Mouse (Mus musculus): ENCODE measurements around the gene Rplp2. TPM values are rescaled to one million over a fixed set of nuclear protein-coding genes. Genes with fewer than 3 reads are reported as not detected.

Rplp2 gene
- polyA plus RNA-seq, 1 experiment from 2014 or later = 1,319 TPM

- H3K4me3 ChIP-seq (ENCODE audit: low read depth, low read length) = no peak overlapping the region
- H3K36me3 ChIP-seq (ENCODE audit: control insufficient read depth, insufficient read depth, low read length) = no peaks in the 10 kb centered on the region
- no peaks in the 10 kb centered on the region for H3K9me3 ChIP-seq (ENCODE audit: control insufficient read depth, low read length)
- DNase-seq (ENCODE audit: low spot score) (no peak), ATAC-seq (ENCODE audit: insufficient number of reproducible peaks, low FRiP score, low TSS enrichment, low read depth) (no peak)
- peaks cover 10% of the 10 kb centered on the region for H3K27me3 ChIP-seq (ENCODE audit: control insufficient read depth, insufficient read depth, low read length)
- H3K27ac ChIP-seq (replicated peaks; ENCODE audit: low read depth, low read length) = no peak overlapping the region
- no peak overlapping the region for H3K9ac ChIP-seq (ENCODE audit: low read length)
- 71% methylated on average over 6 of the region's 6 CpGs for WGBS
- H3K4me2 ChIP-seq (ENCODE audit: low read depth, severe bottlenecking) = no peak overlapping the region
- H3K4me1 ChIP-seq (ENCODE audit: control insufficient read depth, insufficient read depth, low read length) = 0 out of 2 replicates have a peak, but pooled peaks cover 3% of the 10 kb centered on the region
Observed at GRCm38 (mm10) chr7:141483114-141483653, 36.0 kb downstream of the Rplp2 start.

GRCm38 (mm10) chr7:141484186-141485120, 37.3 kb downstream of the Rplp2 start:
- H3K9me3 ChIP-seq (ENCODE audit: control insufficient read depth, low read length) = no peaks in the 10 kb centered on the region
- no peak overlapping the region for H3K4me3 ChIP-seq (ENCODE audit: low read depth, low read length)
- no peak overlapping the region for H3K27ac ChIP-seq (replicated peaks; ENCODE audit: low read depth, low read length)
- 0 out of 2 replicates have a peak, but pooled peaks cover 3% of the 10 kb centered on the region for H3K4me1 ChIP-seq (ENCODE audit: control insufficient read depth, insufficient read depth, low read length)
- no peak overlapping the region for H3K9ac ChIP-seq (ENCODE audit: low read length)
- H3K36me3 ChIP-seq (ENCODE audit: control insufficient read depth, insufficient read depth, low read length) = no peaks in the 10 kb centered on the region
- WGBS = 69% methylated on average over 5 of the region's 5 CpGs
- peaks cover 10% of the 10 kb centered on the region for H3K27me3 ChIP-seq (ENCODE audit: control insufficient read depth, insufficient read depth, low read length)
- no peak overlapping the region for H3K4me2 ChIP-seq (ENCODE audit: low read depth, severe bottlenecking)
- no peak for ATAC-seq (ENCODE audit: insufficient number of reproducible peaks, low FRiP score, low TSS enrichment, low read depth)
- no peak for DNase-seq (ENCODE audit: low spot score)

GRCm38 (mm10) chr7:141485186-141485585, 38.0 kb downstream of the Rplp2 start:
- 94% methylated on average over 2 of the region's 2 CpGs for WGBS
- Histone ChIP-seq H3K27ac (replicated peaks; ENCODE audit: low read depth, low read length) (no peak overlapping the region), H3K27me3 (ENCODE audit: control insufficient read depth, insufficient read depth, low read length) (peaks cover 10% of the 10 kb centered on the region), H3K4me2 (ENCODE audit: low read depth, severe bottlenecking) (no peak overlapping the region), H3K9me3 (ENCODE audit: control insufficient read depth, low read length) (no peaks in the 10 kb centered on the region), H3K4me3 (ENCODE audit: low read depth, low read length) (no peak overlapping the region), H3K36me3 (ENCODE audit: control insufficient read depth, insufficient read depth, low read length) (no peaks in the 10 kb centered on the region), H3K4me1 (ENCODE audit: control insufficient read depth, insufficient read depth, low read length) (0 out of 2 replicates have a peak, but pooled peaks cover 3% of the 10 kb centered on the region), H3K9ac (ENCODE audit: low read length) (no peak overlapping the region)
- no peak for DNase-seq (ENCODE audit: low spot score)
- ATAC-seq (ENCODE audit: insufficient number of reproducible peaks, low FRiP score, low TSS enrichment, low read depth) = no peak

GRCm38 (mm10) chr7:141485606-141486005, 38.4 kb downstream of the Rplp2 start:
- H3K9ac ChIP-seq (ENCODE audit: low read length) = no peak overlapping the region
- no peak for DNase-seq (ENCODE audit: low spot score)
- no peak overlapping the region for H3K4me2 ChIP-seq (ENCODE audit: low read depth, severe bottlenecking)
- no peaks in the 10 kb centered on the region for H3K36me3 ChIP-seq (ENCODE audit: control insufficient read depth, insufficient read depth, low read length)
- no peak for ATAC-seq (ENCODE audit: insufficient number of reproducible peaks, low FRiP score, low TSS enrichment, low read depth)
- H3K4me3 ChIP-seq (ENCODE audit: low read depth, low read length) = no peak overlapping the region
- no peaks in the 10 kb centered on the region for H3K9me3 ChIP-seq (ENCODE audit: control insufficient read depth, low read length)
- H3K27me3 ChIP-seq (ENCODE audit: control insufficient read depth, insufficient read depth, low read length) = peaks cover 10% of the 10 kb centered on the region
- H3K27ac ChIP-seq (replicated peaks; ENCODE audit: low read depth, low read length) = no peak overlapping the region
- 0 out of 2 replicates have a peak, but pooled peaks cover 3% of the 10 kb centered on the region for H3K4me1 ChIP-seq (ENCODE audit: control insufficient read depth, insufficient read depth, low read length)
- WGBS = 93% methylated on average over 2 of the region's 2 CpGs

- no peak for DNase-seq (ENCODE audit: low spot score)
- Histone ChIP-seq H3K27ac (replicated peaks; ENCODE audit: low read depth, low read length) (no peak overlapping the region), H3K9ac (ENCODE audit: low read length) (no peak overlapping the region), H3K4me1 (ENCODE audit: control insufficient read depth, insufficient read depth, low read length) (0 out of 2 replicates have a peak, but pooled peaks cover 3% of the 10 kb centered on the region), H3K9me3 (ENCODE audit: control insufficient read depth, low read length) (no peaks in the 10 kb centered on the region), H3K4me2 (ENCODE audit: low read depth, severe bottlenecking) (no peak overlapping the region), H3K36me3 (ENCODE audit: control insufficient read depth, insufficient read depth, low read length) (no peaks in the 10 kb centered on the region), H3K27me3 (ENCODE audit: control insufficient read depth, insufficient read depth, low read length) (peaks cover 10% of the 10 kb centered on the region), H3K4me3 (ENCODE audit: low read depth, low read length) (no peak overlapping the region)
- WGBS = 72% methylated on average over 1 of the region's 1 CpGs
- ATAC-seq (ENCODE audit: insufficient number of reproducible peaks, low FRiP score, low TSS enrichment, low read depth) = no peak
Observed at GRCm38 (mm10) chr7:141486239-141486638, 39.1 kb downstream of the Rplp2 start.

GRCm38 (mm10) chr7:141487141-141487540, 40.0 kb downstream of the Rplp2 start:
- H3K9me3 ChIP-seq (ENCODE audit: control insufficient read depth, low read length) = no peaks in the 10 kb centered on the region
- no peaks in the 10 kb centered on the region for H3K36me3 ChIP-seq (ENCODE audit: control insufficient read depth, insufficient read depth, low read length)
- H3K4me1 ChIP-seq (ENCODE audit: control insufficient read depth, insufficient read depth, low read length) = 0 out of 2 replicates have a peak, but pooled peaks cover 3% of the 10 kb centered on the region
- ATAC-seq (ENCODE audit: insufficient number of reproducible peaks, low FRiP score, low TSS enrichment, low read depth) (no peak), DNase-seq (ENCODE audit: low spot score) (no peak)
- H3K27me3 ChIP-seq (ENCODE audit: control insufficient read depth, insufficient read depth, low read length) = peaks cover 10% of the 10 kb centered on the region
- no peak overlapping the region for H3K27ac ChIP-seq (replicated peaks; ENCODE audit: low read depth, low read length)
- 78% methylated on average over 7 of the region's 7 CpGs for WGBS
- no peak overlapping the region for H3K9ac ChIP-seq (ENCODE audit: low read length)
- H3K4me3 ChIP-seq (ENCODE audit: low read depth, low read length) = no peak overlapping the region
- H3K4me2 ChIP-seq (ENCODE audit: low read depth, severe bottlenecking) = no peak overlapping the region

- Histone ChIP-seq H3K36me3 (ENCODE audit: control insufficient read depth, insufficient read depth, low read length) (peaks cover 2% of the 10 kb centered on the region; the same call in 1 of the 2 replicates), H3K9me3 (ENCODE audit: control insufficient read depth, low read length) (no peaks in the 10 kb centered on the region), H3K27me3 (ENCODE audit: control insufficient read depth, insufficient read depth, low read length) (no peaks in the 10 kb centered on the region), H3K4me3 (ENCODE audit: low read depth, low read length) (no peak overlapping the region), H3K4me1 (ENCODE audit: control insufficient read depth, insufficient read depth, low read length) (no peaks in the 10 kb centered on the region), H3K4me2 (ENCODE audit: low read depth, severe bottlenecking) (no peak overlapping the region), H3K9ac (ENCODE audit: low read length) (no peak overlapping the region), H3K27ac (replicated peaks; ENCODE audit: low read depth, low read length) (no peak overlapping the region)
- 83% methylated on average over 2 of the region's 2 CpGs for WGBS
- ATAC-seq (ENCODE audit: insufficient number of reproducible peaks, low FRiP score, low TSS enrichment, low read depth) (no peak), DNase-seq (ENCODE audit: low spot score) (no peak)
Observed at GRCm38 (mm10) chr7:141491151-141491550, 44.0 kb downstream of the Rplp2 start.

- ATAC-seq (ENCODE audit: insufficient number of reproducible peaks, low FRiP score, low TSS enrichment, low read depth) (no peak), DNase-seq (ENCODE audit: low spot score) (no peak)
- Histone ChIP-seq H3K4me2 (ENCODE audit: low read depth, severe bottlenecking) (no peak overlapping the region), H3K27me3 (ENCODE audit: control insufficient read depth, insufficient read depth, low read length) (no peaks in the 10 kb centered on the region), H3K9ac (ENCODE audit: low read length) (no peak overlapping the region), H3K36me3 (ENCODE audit: control insufficient read depth, insufficient read depth, low read length) (peaks cover 2% of the 10 kb centered on the region; the same call in 1 of the 2 replicates), H3K27ac (replicated peaks; ENCODE audit: low read depth, low read length) (no peak overlapping the region), H3K4me1 (ENCODE audit: control insufficient read depth, insufficient read depth, low read length) (no peaks in the 10 kb centered on the region), H3K9me3 (ENCODE audit: control insufficient read depth, low read length) (no peaks in the 10 kb centered on the region), H3K4me3 (ENCODE audit: low read depth, low read length) (no peak overlapping the region)
- 90% methylated on average over 5 of the region's 5 CpGs for WGBS
Observed at GRCm38 (mm10) chr7:141492738-141493137, 45.6 kb downstream of the Rplp2 start.

Measured in limb, embryonic 11.5 days (tissue).